Mouse (Mus musculus) kidney, adult 2 months (tissue): ENCODE data around the gene Ccdc194. TPM values are rescaled to one million over a fixed set of nuclear protein-coding genes. Genes with fewer than 3 reads are reported as not detected.
A peak's percentile ranks its signal among the peaks of the same experiment; 100 is the strongest.

ENCODE experiments used
- DNase-seq: peaks from one replicate; pipeline ENCODE4 v3.0.0; 2021
- H3K27ac ChIP-seq: fragments of 200-500 bp; 2 replicates; pipeline ENCODE4 v1.5.1; 2012; ENCODE audit warnings: low read depth, low read length, control low read depth, inconsistent platforms; ENCODE audit not compliant: insufficient read depth
- H3K27me3 ChIP-seq: fragments of 200-500 bp; replicated peaks from 2 replicates; pipeline ENCODE4 v1.6.1; 2012; ENCODE audit warnings: mild to moderate bottlenecking, moderate library complexity, low read length, inconsistent platforms; ENCODE audit not compliant: control insufficient read depth, insufficient read depth
- H3K36me3 ChIP-seq: fragments of 200-500 bp; 2 replicates; pipeline ENCODE4 v1.6.1; 2012; ENCODE audit warnings: mild to moderate bottlenecking, moderate library complexity, low read length, inconsistent platforms; ENCODE audit not compliant: control insufficient read depth, insufficient read depth
- H3K4me1 ChIP-seq: fragments of 200-500 bp; 2 replicates; pipeline ENCODE4 v1.6.1; 2011; ENCODE audit warnings: low read length; ENCODE audit not compliant: control insufficient read depth, insufficient read depth
- H3K4me3 ChIP-seq: fragments of 200-500 bp; 2 replicates; pipeline ENCODE4 v1.5.1; 2011; ENCODE audit warnings: mild to moderate bottlenecking, low read depth, low read length, control low read depth; ENCODE audit not compliant: insufficient read depth
- CTCF ChIP-seq: fragments of 200-500 bp; conservative IDR thresholded peaks from 2 replicates; pipeline ENCODE4 v1.5.1; 2011; ENCODE audit warnings: low read depth, mild to moderate bottlenecking, control low read depth, low read length, moderate library complexity, mixed read lengths; ENCODE audit not compliant: insufficient read depth, insufficient read length
- POLR2A ChIP-seq: fragments of 200-500 bp; IDR thresholded peaks from one replicate; pipeline ENCODE4 v1.6.1; 2011; ENCODE audit warnings: low read depth, low read length, control low read depth
- whole genome bisulfite sequencing: fragments of 180-500 bp; shearing (Covaris S2); methylation state at CpG from one replicate; pipeline ENCODE4 v1.1.7; 2018; 5-methylcytosine and 5-hydroxymethylcytosine counted together
- polyA plus RNA-seq: library from polyadenylated mRNA; depleted of rRNA; stranded (reverse); fragments of >200 nt; gene quantifications from 2 replicates; pipeline ENCODE4 v1.2.3, GENCODE M21; 2012; rRNA removed

The Ccdc194 gene
- 0.09 TPM in 1 of 2 replicates, not detected in the other for polyA plus RNA-seq

DNA sequence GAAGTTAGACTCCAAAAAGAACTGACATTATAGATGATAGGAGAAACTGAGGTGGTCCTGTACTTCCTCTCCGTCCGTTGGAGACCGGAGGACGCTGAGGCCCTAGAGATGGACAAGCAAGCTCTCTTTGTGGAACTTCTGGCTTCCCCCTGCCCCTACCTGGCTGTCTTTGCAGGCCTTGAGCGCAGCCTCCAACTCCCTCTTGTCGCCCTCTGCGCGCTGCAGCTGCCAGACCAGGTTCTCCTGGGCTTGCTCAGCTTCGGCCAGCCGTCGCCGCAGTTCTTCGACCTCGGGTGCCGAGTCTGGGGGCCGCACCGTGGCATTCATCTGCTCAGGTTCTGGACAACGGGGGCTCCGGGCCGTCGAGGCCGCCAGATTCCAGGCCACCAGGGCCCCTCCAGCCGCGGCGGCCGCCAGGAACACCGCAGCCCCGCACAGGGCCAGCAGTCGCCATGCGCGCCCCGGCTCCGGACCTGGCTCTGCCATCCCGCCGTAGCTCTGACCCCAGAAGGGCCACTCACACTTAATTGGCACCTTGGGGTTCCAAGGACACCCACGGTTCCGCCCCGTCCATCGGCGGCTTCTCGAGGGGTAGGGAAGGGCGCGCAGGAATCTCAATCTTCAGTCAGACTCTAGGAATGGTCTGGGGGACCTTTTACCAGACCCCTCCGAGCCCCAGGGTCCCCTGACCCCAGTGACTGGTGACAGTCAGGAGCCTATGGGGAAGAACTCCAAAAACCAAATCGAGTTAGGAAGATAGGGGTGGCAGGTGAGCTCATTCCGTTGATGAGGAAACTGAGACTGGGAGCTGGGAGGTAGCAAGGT is at the start of gene Ccdc194:
Gene Ccdc194, minus strand, starts transcription at position 486 of the 825 bp plus-strand sequence.
- TF ChIP-seq CTCF (no peak), POLR2A (no peak)
- no peak within 1 kb of the TSS for H3K4me3 ChIP-seq

DNA sequence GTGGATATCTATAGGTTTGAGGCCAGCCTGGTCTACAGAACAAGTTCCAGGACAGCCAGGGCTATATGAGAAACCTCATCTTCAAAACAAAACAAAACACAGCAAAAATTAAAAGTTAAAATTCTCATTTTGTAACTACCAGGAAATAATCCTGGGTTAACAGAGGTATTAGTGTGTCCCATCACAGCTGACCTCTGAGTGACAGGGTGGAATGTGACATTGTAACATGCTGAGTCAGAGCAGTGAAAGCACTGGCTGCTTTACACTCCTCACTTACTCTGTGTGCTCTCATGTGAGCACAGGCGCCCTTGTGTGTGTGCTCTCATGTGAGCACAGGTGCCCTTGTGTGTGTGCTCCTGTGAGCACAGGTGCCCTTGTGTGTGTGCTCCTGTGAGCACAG is 49.5 kb upstream of the Ccdc194 start:
- Histone ChIP-seq H3K27me3 (no peaks in the 10 kb centered on the region), H3K36me3 (no peaks in the 10 kb centered on the region), H3K4me1 (peaks cover 5% of the 10 kb centered on the region; the same call in 1 of the 2 replicates), H3K27ac (no peak overlapping the region), H3K4me3 (no peak overlapping the region)
- no peak for TF ChIP-seq CTCF
- no peak for TF ChIP-seq POLR2A
- WGBS, result 56% methylated on average over 1 of the region's 1 CpGs
- DNase-seq, result no peak

More for the DNA sequence above, at the start of gene Ccdc194:
- peaks cover 3% of the 10 kb centered on the region; the same call in 1 of the 2 replicates for H3K4me1 ChIP-seq
- H3K27me3 ChIP-seq, result no peaks in the 10 kb centered on the region
- WGBS, result 36% methylated on average over 46 of the region's 46 CpGs
- H3K36me3 ChIP-seq, result no peaks in the 10 kb centered on the region
- H3K27ac ChIP-seq, result no peak within 1 kb of the TSS
- DNase-seq, result no peak

DNA sequence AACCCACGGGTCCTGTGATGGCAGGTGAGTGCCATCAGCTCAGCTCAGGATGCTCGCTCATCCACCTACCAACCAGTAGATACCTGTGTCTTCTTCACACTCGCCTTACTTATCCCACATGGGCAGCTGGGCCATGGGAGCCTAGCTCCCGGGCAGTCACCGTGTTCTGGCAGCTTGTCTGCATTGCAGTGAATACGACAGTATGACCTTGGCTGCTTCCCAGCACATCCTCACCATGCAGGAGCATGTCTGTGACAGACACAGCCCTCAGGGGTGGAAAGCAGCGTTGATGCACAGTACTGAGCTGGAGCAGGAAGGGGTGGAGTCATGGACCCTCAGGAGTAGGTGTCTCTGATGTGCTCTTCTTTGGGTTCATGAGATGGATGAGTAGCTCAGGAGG is 48.9 kb upstream of the Ccdc194 start:
- H3K4me3 ChIP-seq, result no peak overlapping the region
- H3K27ac ChIP-seq, result no peak overlapping the region; the same call in 1 of the 2 replicates
- H3K4me1 ChIP-seq, result peaks cover 5% of the 10 kb centered on the region; the same call in 1 of the 2 replicates
- no peaks in the 10 kb centered on the region for H3K36me3 ChIP-seq
- DNase-seq, result no peak
- no peak for TF ChIP-seq POLR2A
- no peak for TF ChIP-seq CTCF
- 70% methylated on average over 7 of the region's 7 CpGs for WGBS
- no peaks in the 10 kb centered on the region for H3K27me3 ChIP-seq

DNA sequence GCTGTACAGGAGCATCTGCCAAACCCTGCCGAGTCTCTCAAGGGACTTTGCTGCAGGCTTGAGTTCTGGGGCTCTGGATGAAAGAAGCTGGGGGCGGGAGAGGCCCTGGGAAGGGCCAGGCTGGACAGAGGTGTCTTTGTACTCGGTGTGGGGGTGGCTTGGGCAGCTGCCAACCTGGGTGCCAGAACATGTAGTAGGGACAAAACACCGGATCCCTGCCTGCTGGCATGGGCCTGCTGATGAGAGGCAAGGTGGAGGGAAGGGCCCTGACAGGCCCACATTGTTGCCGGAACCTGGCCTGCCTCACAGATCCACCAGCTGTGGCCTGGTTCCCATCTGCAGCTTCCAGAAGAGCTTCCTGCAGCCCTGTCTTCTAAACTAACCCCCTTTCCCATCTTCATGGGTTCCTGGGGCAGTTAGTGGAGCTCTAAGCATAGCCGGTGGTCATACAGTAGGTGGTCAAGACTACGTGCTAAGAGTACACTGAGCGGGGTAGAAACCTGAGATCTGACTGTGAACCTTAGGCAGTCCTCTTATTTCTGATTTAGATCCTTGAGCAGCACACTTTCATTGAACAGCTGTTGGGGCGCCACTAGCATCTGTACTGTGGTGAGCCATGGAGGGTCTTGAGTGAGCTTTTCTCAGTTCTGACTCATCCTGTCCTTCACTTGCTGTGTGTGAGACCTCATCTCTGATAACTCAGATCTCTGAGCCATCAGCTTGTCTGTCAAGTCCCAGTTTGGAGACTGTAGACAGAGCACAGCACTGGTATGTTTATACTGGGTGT is 47.5 kb upstream of the Ccdc194 start:
- TF ChIP-seq CTCF, result no peak
- Histone ChIP-seq H3K27me3 (no peaks in the 10 kb centered on the region), H3K27ac (no peak overlapping the region; the same call in 1 of the 2 replicates), H3K36me3 (no peaks in the 10 kb centered on the region), H3K4me1 (peaks cover 8% of the 10 kb centered on the region; the same call in 1 of the 2 replicates), H3K4me3 (no peak overlapping the region)
- WGBS, result 56% methylated on average over 9 of the region's 9 CpGs
- peak; percentile 83 for DNase-seq

DNA sequence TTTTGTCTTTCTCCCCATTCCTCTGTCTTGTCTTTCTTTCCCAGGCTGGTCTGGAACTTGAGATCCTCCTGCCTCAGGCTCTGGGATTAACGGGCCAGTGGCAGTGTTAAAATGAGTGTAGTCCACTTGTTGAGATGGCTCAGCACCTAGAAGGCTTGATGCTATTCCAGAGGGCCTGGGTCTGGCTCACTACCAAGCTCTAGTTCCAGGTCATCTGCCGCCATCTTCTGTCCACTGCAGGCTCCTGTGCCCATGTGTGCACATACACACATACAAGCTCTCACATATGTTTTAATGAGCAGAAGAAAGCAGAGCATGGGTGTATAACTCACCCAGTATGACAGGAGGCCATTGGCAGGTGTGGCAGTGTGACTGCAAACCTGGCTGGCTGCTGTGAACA is 46.6 kb upstream of the Ccdc194 start:
- DNase-seq, result no peak
- Histone ChIP-seq H3K4me3 (no peak overlapping the region), H3K27ac (no peak overlapping the region), H3K4me1 (peaks cover 17% of the 10 kb centered on the region; the same call in 1 of the 2 replicates), H3K36me3 (no peaks in the 10 kb centered on the region), H3K27me3 (no peaks in the 10 kb centered on the region)
- TF ChIP-seq CTCF (no peak; the same call in 1 of the 2 replicates), POLR2A (no peak)
- 66% methylated on average over 2 of the region's 2 CpGs for WGBS

DNA sequence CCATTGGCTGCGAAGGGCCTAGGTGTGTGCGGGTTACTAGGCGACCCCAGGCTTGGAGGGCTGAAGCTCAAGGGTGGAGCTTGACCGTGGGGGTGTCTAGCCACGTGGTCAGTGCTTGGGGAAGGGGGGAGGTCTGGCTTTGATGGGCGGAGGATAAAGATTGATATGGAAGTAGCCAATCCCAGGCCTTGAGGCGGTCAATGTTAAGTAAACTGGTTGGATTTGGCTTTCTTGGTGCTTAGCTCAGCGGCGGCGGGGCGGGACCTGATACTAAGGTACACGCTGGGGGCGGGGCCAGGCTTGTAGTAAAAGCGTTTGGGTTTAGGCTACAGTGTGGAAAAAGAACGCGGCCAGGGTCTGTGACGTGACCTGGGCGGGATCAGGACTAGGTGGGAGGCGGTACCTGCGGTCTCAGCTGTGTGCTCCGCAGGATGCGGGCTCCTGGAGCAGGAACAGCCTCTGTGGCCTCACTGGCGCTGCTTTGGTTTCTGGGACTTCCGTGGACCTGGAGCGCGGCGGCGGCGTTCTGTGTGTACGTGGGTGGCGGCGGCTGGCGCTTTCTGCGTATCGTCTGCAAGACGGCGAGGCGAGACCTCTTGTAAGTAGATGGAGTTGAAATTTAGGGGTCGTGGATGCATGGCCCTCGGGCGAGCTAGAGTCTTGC is 44.9 kb upstream of the Ccdc194 start:
- peak; percentile 99 for DNase-seq
- no peaks in the 10 kb centered on the region for H3K27me3 ChIP-seq
- H3K27ac ChIP-seq, result peak overlapping the region; percentile 94
- H3K36me3 ChIP-seq, result no peaks in the 10 kb centered on the region
- peak overlapping the region; percentile 75 for H3K4me3 ChIP-seq
- WGBS, result 1% methylated on average over 41 of the region's 41 CpGs
- H3K4me1 ChIP-seq, result peaks cover 17% of the 10 kb centered on the region; the same call in 1 of the 2 replicates
- no peak for TF ChIP-seq POLR2A
- TF ChIP-seq CTCF, result no peak
